16 mouse cellular contexts compared by ENCODE assay signal in genomic region chr13:89583747-89584738, GRCm38 (mm10). TPM values are rescaled to one million over a fixed set of nuclear protein-coding genes. Genes with fewer than 3 reads are reported as not detected.
DNase-seq lines count a peak whose midpoint lies in the region; ATAC-seq and TF ChIP-seq lines count a peak whose summit lies in the region.
"Had no signal": no experiment of that assay in that cellular context is flagged by ENCODE, and none has a peak within 500 bp of the region (broad histone marks: within the 10 kb centered on the region; RNA-seq: fewer than 3 reads in every experiment).

No protein-coding gene starts in this region.

- H3K27ac ChIP-seq in heart, embryonic 15.5 days, result no peak overlapping the region
- no peak overlapping the region for H3K27ac ChIP-seq in heart, embryonic 12.5 days (ENCODE audit: poor library complexity, severe bottlenecking)
- no peak overlapping the region for H3K27ac ChIP-seq in liver, adult 2 months (replicated peaks; ENCODE audit: insufficient read depth, low read depth, low read length)
- H3K27ac ChIP-seq in stomach, postnatal 0 days (replicated peaks), result no peak overlapping the region
- H3K27ac ChIP-seq in hindbrain, embryonic 11.5 days (ENCODE audit: low read depth, low read length), result no peak overlapping the region
- H3K27ac ChIP-seq: neural tube, embryonic 15.5 days had no signal

- H3K4me3 ChIP-seq in heart, embryonic 15.5 days, result no peak overlapping the region
- no peak overlapping the region for H3K4me3 ChIP-seq in heart, embryonic 12.5 days
- H3K4me3 ChIP-seq in liver, adult 2 months (ENCODE audit: insufficient read depth, low read depth, low read length), result no peak overlapping the region
- H3K4me3 ChIP-seq in stomach, postnatal 0 days (ENCODE audit: low read depth, low read length), result 0 out of 2 replicates have a peak overlapping the region, but pooled peaks have one; percentile 10
- H3K4me3 ChIP-seq in hindbrain, embryonic 11.5 days (ENCODE audit: low read depth, low read length), result no peak overlapping the region
- H3K4me3 ChIP-seq: neural tube, embryonic 15.5 days had no signal

- WGBS in heart, embryonic 15.5 days, result 53% methylated on average over 10 of the region's 10 CpGs
- 60% methylated on average over 10 of the region's 10 CpGs for WGBS in heart, embryonic 12.5 days
- WGBS in liver, adult 2 months, result 27% methylated on average over 10 of the region's 10 CpGs
- WGBS in stomach, postnatal 0 days, result 25% methylated on average over 10 of the region's 10 CpGs
- 72% methylated on average over 10 of the region's 10 CpGs for WGBS in hindbrain, embryonic 11.5 days

- ATAC-seq in heart, embryonic 15.5 days (replicated peaks; ENCODE audit: insufficient number of reproducible peaks, insufficient read depth, low FRiP score, low read depth), result no peak
- ATAC-seq in heart, embryonic 12.5 days (ENCODE audit: insufficient number of reproducible peaks, low FRiP score), result no peak
- ATAC-seq in stomach, postnatal 0 days (ENCODE audit: low FRiP score, low TSS enrichment), result no peak
- no peak; the same call in 1 of the 2 replicates for ATAC-seq in hindbrain, embryonic 11.5 days (ENCODE audit: low FRiP score)
- ATAC-seq: hindbrain, embryonic 16.5 days had no signal

- no peaks in the 10 kb centered on the region for H3K4me1 ChIP-seq in heart, embryonic 15.5 days (replicated peaks)
- H3K4me1 ChIP-seq in heart, embryonic 12.5 days (replicated peaks), result no peaks in the 10 kb centered on the region
- H3K4me1 ChIP-seq in liver, adult 2 months (ENCODE audit: control insufficient read depth, insufficient read depth, low read length), result peaks cover 7% of the 10 kb centered on the region; the same call in 1 of the 2 replicates
- no peaks in the 10 kb centered on the region for H3K4me1 ChIP-seq in stomach, postnatal 0 days (replicated peaks; ENCODE audit: control insufficient read depth, insufficient read depth)
- no peaks in the 10 kb centered on the region for H3K4me1 ChIP-seq in hindbrain, embryonic 11.5 days (replicated peaks; ENCODE audit: control insufficient read depth, insufficient read depth, low read length)
- H3K4me1 ChIP-seq: neural tube, embryonic 15.5 days had no signal

- H3K36me3 ChIP-seq in heart, embryonic 15.5 days, result no peaks in the 10 kb centered on the region
- H3K36me3 ChIP-seq in heart, embryonic 12.5 days, result no peaks in the 10 kb centered on the region
- H3K36me3 ChIP-seq in liver, adult 2 months (ENCODE audit: control insufficient read depth, insufficient read depth, low read length), result no peaks in the 10 kb centered on the region
- H3K36me3 ChIP-seq in stomach, postnatal 0 days (ENCODE audit: control insufficient read depth, insufficient read depth, low read length), result no peaks in the 10 kb centered on the region
- no peaks in the 10 kb centered on the region for H3K36me3 ChIP-seq in hindbrain, embryonic 11.5 days (ENCODE audit: control insufficient read depth, insufficient read depth, low read length)
- H3K36me3 ChIP-seq: neural tube, embryonic 15.5 days had no signal

- TF ChIP-seq EP300 in stomach, postnatal 0 days (optimal IDR thresholded peaks at IDR 0.05), result no peak

- TF ChIP-seq POLR2A in liver, adult 2 months (IDR thresholded peaks at IDR 0.05; ENCODE audit: extremely low read depth, insufficient read depth, low read length), result no peak

- peak; percentile 77 for DNase-seq in liver, adult 2 months (ENCODE audit: extremely low read depth, low read depth, low spot score)
- DNase-seq in liver, result no peak
- DNase-seq in retina, embryonic 14.5 days (ENCODE audit: low spot score), result peak; percentile 28
- DNase-seq in retina, postnatal 1 day, result no peak
- DNase-seq in stomach, postnatal 0 days (ENCODE audit: low spot score), result no peak
- no peak for DNase-seq in hindbrain, embryonic 11.5 days (ENCODE audit: low spot score)
- DNase-seq: adrenal gland, adult 2 months; cerebellum, adult 9-11 months; left cerebral cortex, postnatal 4 days; lung, postnatal 4 days had no signal

- TF ChIP-seq CTCF in liver, adult 2 months (IDR thresholded peaks at IDR 0.05; ENCODE audit: low read depth, low read length), result no peak
- no peak for TF ChIP-seq CTCF in stomach, postnatal 0 days (IDR thresholded peaks at IDR 0.05; ENCODE audit: low read depth)

- H3K79me2 ChIP-seq in liver, adult 2 months (ENCODE audit: control insufficient read depth, insufficient read depth, low read length), result no peaks in the 10 kb centered on the region

- H3K4me2 ChIP-seq in heart, embryonic 15.5 days, result peak overlapping the region; percentile 8; the same call in 1 of the 2 replicates
- no peak overlapping the region for H3K4me2 ChIP-seq in heart, embryonic 12.5 days
- peak overlapping the region; percentile 12 for H3K4me2 ChIP-seq in stomach, postnatal 0 days (replicated peaks; ENCODE audit: low read depth)
- H3K4me2 ChIP-seq in hindbrain, embryonic 11.5 days (replicated peaks; ENCODE audit: low read depth, low read length), result no peak overlapping the region
- H3K4me2 ChIP-seq: neural tube, embryonic 15.5 days had no signal

- H3K9me3 ChIP-seq in heart, embryonic 15.5 days (replicated peaks), result no peaks in the 10 kb centered on the region
- H3K9me3 ChIP-seq in heart, embryonic 12.5 days (replicated peaks), result no peaks in the 10 kb centered on the region
- no peaks in the 10 kb centered on the region for H3K9me3 ChIP-seq in stomach, postnatal 0 days (ENCODE audit: control insufficient read depth, low read length)
- no peaks in the 10 kb centered on the region for H3K9me3 ChIP-seq in hindbrain, embryonic 11.5 days (ENCODE audit: control insufficient read depth, low read length)
- H3K9me3 ChIP-seq: neural tube, embryonic 15.5 days had no signal

- no peak overlapping the region for H3K9ac ChIP-seq in heart, embryonic 15.5 days
- no peak overlapping the region for H3K9ac ChIP-seq in heart, embryonic 12.5 days
- H3K9ac ChIP-seq in liver, adult 2 months (ENCODE audit: low read depth, low read length), result no peak overlapping the region
- no peak overlapping the region for H3K9ac ChIP-seq in stomach, postnatal 0 days (ENCODE audit: low read length)
- H3K9ac ChIP-seq in hindbrain, embryonic 11.5 days (ENCODE audit: low read depth, low read length), result no peak overlapping the region
- H3K9ac ChIP-seq: neural tube, embryonic 15.5 days had no signal

- no peaks in the 10 kb centered on the region for H3K27me3 ChIP-seq in heart, embryonic 15.5 days
- H3K27me3 ChIP-seq in heart, embryonic 12.5 days (replicated peaks), result no peaks in the 10 kb centered on the region
- H3K27me3 ChIP-seq in liver, adult 2 months (ENCODE audit: control insufficient read depth, insufficient read depth, low read length), result no peaks in the 10 kb centered on the region
- no peaks in the 10 kb centered on the region for H3K27me3 ChIP-seq in stomach, postnatal 0 days (ENCODE audit: control insufficient read depth, insufficient read depth, low read length)
- H3K27me3 ChIP-seq in hindbrain, embryonic 11.5 days (ENCODE audit: control insufficient read depth, insufficient read depth, low read length), result no peaks in the 10 kb centered on the region
- H3K27me3 ChIP-seq: neural tube, embryonic 15.5 days had no signal

RNA-seq across cellular contexts. Expression of gene Hapln1, which starts 44.4 kb away (rescaled TPM):
- polyA plus RNA-seq in heart, embryonic 15.5 days (2015; fragmentation: Nextera tagmentation; extraction: Ambion mirVana), result 4.4 and 4.7 TPM in 2 replicates
- polyA plus RNA-seq in heart, embryonic 12.5 days (2016; fragmentation: Nextera tagmentation; extraction: Ambion mirVana), result 43.8 and 50.4 TPM in 2 replicates
- total RNA-seq in liver, adult 2 months (2014; rRNA removed), result 0.20 and 0.92 TPM in 2 replicates
- polyA plus RNA-seq in liver, adult 2 months (2012; rRNA removed), result 0.02 and 0.50 TPM in 2 replicates
- polyA plus RNA-seq in stomach, postnatal 0 days (2015; fragmentation: Nextera tagmentation; extraction: Ambion mirVana), result 0.61 and 0.90 TPM in 2 replicates
- polyA plus RNA-seq in hindbrain, embryonic 11.5 days (2014; fragmentation: Nextera tagmentation; extraction: Ambion mirVana), result 12.3 and 15.3 TPM in 2 replicates
- total RNA-seq: granulocyte monocyte progenitor cell, adult 5-6 weeks had no signal
- polyA plus RNA-seq: spleen, adult 2 months had no signal

Comparison
In these comparisons a context has a peak if more than half of its experiments do, and no peak if none do; other contexts are left out.
1. H3K4me2 ChIP-seq: peak in heart, embryonic 15.5 days (single experiment) and stomach, postnatal 0 days (single experiment); none in heart, embryonic 12.5 days (single experiment) and hindbrain, embryonic 11.5 days (single experiment).
2. DNase-seq: peak in liver, adult 2 months (single experiment) and retina, embryonic 14.5 days (single experiment); none in liver (single experiment), retina, postnatal 1 day (single experiment), stomach, postnatal 0 days (single experiment) and hindbrain, embryonic 11.5 days (single experiment).